Mouse (Mus musculus): Measurements from ENCODE around the gene Dapk3. TPM values are rescaled to one million over a fixed set of nuclear protein-coding genes. Genes with fewer than 3 reads are reported as not detected.
A peak's percentile ranks its signal among the peaks of the same experiment; 100 is the strongest.
"Not testable (repeated sequence)": the region's sequence is repeated elsewhere in the genome, so short reads cannot be mapped to it uniquely, and the experiment has no call there.

Dapk3 gene
- total RNA-seq, 2 experiments from 2014 or later = 5.0 to 6.4 TPM

- ATAC-seq (replicated peaks; ENCODE audit: low FRiP score, poor library complexity, severe bottlenecking) = no peak
These were observed 14.5 kb downstream of the Dapk3 start for GRCm38 (mm10) chr10:81197305-81197704.

- ATAC-seq (replicated peaks; ENCODE audit: low FRiP score, poor library complexity, severe bottlenecking) = no peak
These were observed 15.4 kb downstream of the Dapk3 start for GRCm38 (mm10) chr10:81198230-81198629.

- no peak for ATAC-seq (replicated peaks; ENCODE audit: low FRiP score, poor library complexity, severe bottlenecking)
These were observed 16.2 kb downstream of the Dapk3 start for GRCm38 (mm10) chr10:81198990-81199389.

GRCm38 (mm10) chr10:81200141-81200540 lies 17.3 kb downstream of the Dapk3 start:
- ATAC-seq (replicated peaks; ENCODE audit: low FRiP score, poor library complexity, severe bottlenecking) = no peak

- ATAC-seq (replicated peaks; ENCODE audit: low FRiP score, poor library complexity, severe bottlenecking) = no peak
These were observed 17.9 kb downstream of the Dapk3 start for GRCm38 (mm10) chr10:81200605-81201287.

GRCm38 (mm10) chr10:81201807-81202758 lies 19.3 kb downstream of the Dapk3 start, which contains the start of gene Nmrk2:
Gene Nmrk2 (minus strand): TSS chr10:81202051.
- no peak for ATAC-seq (replicated peaks; ENCODE audit: low FRiP score, poor library complexity, severe bottlenecking)

- no peak for ATAC-seq (replicated peaks; ENCODE audit: low FRiP score, poor library complexity, severe bottlenecking)
These were observed 20.3 kb downstream of the Dapk3 start for GRCm38 (mm10) chr10:81202978-81203720.

GRCm38 (mm10) chr10:81204137-81204536 lies 21.3 kb downstream of the Dapk3 start:
- ATAC-seq (replicated peaks; ENCODE audit: low FRiP score, poor library complexity, severe bottlenecking) = no peak

- no peak for ATAC-seq (replicated peaks; ENCODE audit: low FRiP score, poor library complexity, severe bottlenecking)
These were observed 27.3 kb downstream of the Dapk3 start for GRCm38 (mm10) chr10:81210154-81210553.

- ATAC-seq (replicated peaks; ENCODE audit: low FRiP score, poor library complexity, severe bottlenecking) = no peak
These were observed 33.5 kb downstream of the Dapk3 start for GRCm38 (mm10) chr10:81216260-81216659.

GRCm38 (mm10) chr10:81216810-81217209 lies 34.0 kb downstream of the Dapk3 start:
- no peak for ATAC-seq (replicated peaks; ENCODE audit: low FRiP score, poor library complexity, severe bottlenecking)

- ATAC-seq (replicated peaks; ENCODE audit: low FRiP score, poor library complexity, severe bottlenecking) = not testable (repeated sequence)
These were observed 34.5 kb downstream of the Dapk3 start for GRCm38 (mm10) chr10:81217267-81217666.

GRCm38 (mm10) chr10:81217964-81218363 lies 35.2 kb downstream of the Dapk3 start:
- ATAC-seq (replicated peaks; ENCODE audit: low FRiP score, poor library complexity, severe bottlenecking) = peak; percentile 75

GRCm38 (mm10) chr10:81221402-81222015 lies 38.7 kb downstream of the Dapk3 start:
- ATAC-seq (replicated peaks; ENCODE audit: low FRiP score, poor library complexity, severe bottlenecking) = no peak

- not testable (repeated sequence) for ATAC-seq (replicated peaks; ENCODE audit: low FRiP score, poor library complexity, severe bottlenecking)
These were observed 40.9 kb downstream of the Dapk3 start for GRCm38 (mm10) chr10:81223731-81224130.

- no peak for ATAC-seq (replicated peaks; ENCODE audit: low FRiP score, poor library complexity, severe bottlenecking)
These were observed 47.1 kb downstream of the Dapk3 start for GRCm38 (mm10) chr10:81229735-81230437.

GRCm38 (mm10) chr10:81230438-81231332 lies 47.9 kb downstream of the Dapk3 start, which contains the start of gene Atcay:
Gene Atcay (minus strand): TSS chr10:81230833.
- ATAC-seq (replicated peaks; ENCODE audit: low FRiP score, poor library complexity, severe bottlenecking) = no peak

- ATAC-seq (replicated peaks; ENCODE audit: low FRiP score, poor library complexity, severe bottlenecking) = no peak
These were observed 48.6 kb downstream of the Dapk3 start for GRCm38 (mm10) chr10:81231436-81231835.

Measured in erythroid progenitor cell, adult 5-6 weeks (primary cell).